Mouse (Mus musculus) forebrain, embryonic 13.5 days (tissue): ENCODE measurements around the gene Myo1c. TPM values are rescaled to one million over a fixed set of nuclear protein-coding genes. Genes with fewer than 3 reads are reported as not detected.

ENCODE experiments used
- ATAC-seq: fragments of 200-750 bp; cut with Nextera tagmentation; 2 replicates; pipeline ENCODE4 v1.8.0; 2017
- H3K27ac ChIP-seq: fragments of 300-500 bp; sonication (generic); 2 replicates; pipeline ENCODE4 v1.5.1; 2015; ENCODE audit warnings: inconsistent platforms, mild to moderate bottlenecking, moderate library complexity
- H3K27me3 ChIP-seq: fragments of 300-500 bp; sonication (generic); 2 replicates; pipeline ENCODE4 v1.6.1; 2015; ENCODE audit warnings: mild to moderate bottlenecking, inconsistent platforms
- H3K36me3 ChIP-seq: fragments of 300-500 bp; sonication (generic); 2 replicates; pipeline ENCODE4 v1.6.1; 2015; ENCODE audit warnings: mild to moderate bottlenecking, inconsistent platforms; ENCODE audit not compliant: poor library complexity, severe bottlenecking
- H3K4me1 ChIP-seq: fragments of 300-500 bp; sonication (generic); 2 replicates; pipeline ENCODE4 v1.6.1; 2015; ENCODE audit warnings: inconsistent platforms
- H3K4me2 ChIP-seq: fragments of 300-500 bp; sonication (generic); 2 replicates; pipeline ENCODE4 v1.6.1; 2015; ENCODE audit warnings: inconsistent platforms, mild to moderate bottlenecking, moderate library complexity
- H3K4me3 ChIP-seq: fragments of 300-500 bp; sonication (generic); 2 replicates; pipeline ENCODE4 v1.5.1; 2015; ENCODE audit warnings: mild to moderate bottlenecking, inconsistent platforms
- H3K9ac ChIP-seq: fragments of 300-500 bp; sonication (generic); 2 replicates; pipeline ENCODE4 v1.6.1; 2015; ENCODE audit warnings: mild to moderate bottlenecking, inconsistent platforms
- H3K9me3 ChIP-seq: fragments of 300-500 bp; sonication (generic); replicated peaks from 2 replicates; pipeline ENCODE4 v1.6.1; 2016; ENCODE audit warnings: inconsistent platforms
- WGBS: fragments of 180-500 bp; shearing (Covaris S2); methylation state at CpG from one replicate; pipeline ENCODE4 v1.1.7; 2015; 5-methylcytosine and 5-hydroxymethylcytosine counted together
- polyA plus RNA-seq: library from polyadenylated mRNA; unstranded; fragments of >200 nt; fragmentation: Nextera tagmentation; extraction: Ambion mirVana; gene quantifications from 2 replicates; pipeline ENCODE4 v1.2.1, GENCODE M21; 2015

Gene Myo1c
- polyA plus RNA-seq, 1 experiment from 2014 or later, result 6.9 TPM

DNA sequence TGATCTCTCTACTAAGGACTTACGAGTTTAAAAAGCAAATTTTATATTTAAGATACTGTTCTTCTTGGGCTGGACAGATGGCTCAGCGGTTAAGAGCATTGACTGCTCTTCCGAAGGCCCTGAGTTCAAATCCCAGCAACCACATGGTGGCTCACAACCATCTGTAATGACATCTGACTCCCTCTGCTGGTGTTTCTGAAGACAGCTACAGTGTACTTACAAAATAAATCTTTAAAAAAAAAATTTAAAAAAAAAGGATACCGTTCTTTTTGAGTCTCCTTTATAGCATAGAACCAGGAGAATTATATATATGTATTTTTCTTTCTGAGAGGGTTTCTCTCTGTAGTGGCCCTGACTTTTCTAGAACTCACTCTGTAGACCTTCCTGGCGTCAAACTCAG, 50.3 kb downstream of the Myo1c start:
- Histone ChIP-seq H3K4me1 (no peaks in the 10 kb centered on the region), H3K9ac (no peak overlapping the region), H3K36me3 (peaks cover 84% of the 10 kb centered on the region), H3K4me3 (no peak overlapping the region), H3K27ac (no peak overlapping the region), H3K27me3 (no peaks in the 10 kb centered on the region), H3K4me2 (no peak overlapping the region), H3K9me3 (no peaks in the 10 kb centered on the region)
- WGBS, result 95% methylated on average over 5 of the region's 5 CpGs
- ATAC-seq, result no peak

DNA sequence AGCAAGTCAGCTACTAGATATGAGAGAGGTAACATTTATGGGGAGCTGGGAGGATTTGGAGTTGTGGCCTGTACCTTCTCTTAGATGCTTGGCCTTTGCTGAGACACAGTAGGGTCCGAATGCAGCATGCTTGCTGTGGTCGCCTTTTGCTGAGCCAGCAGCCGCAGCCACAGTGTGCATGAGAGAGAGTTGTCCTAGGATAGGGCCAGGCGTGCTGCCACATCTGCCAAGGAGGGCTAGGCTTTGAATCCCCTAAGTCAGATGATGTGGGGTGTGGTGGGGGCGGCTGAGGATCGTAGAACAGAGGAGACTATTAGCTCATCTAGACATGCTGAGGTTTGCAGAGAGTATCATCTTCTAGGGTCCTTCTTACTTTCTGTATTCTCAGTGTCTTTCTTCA, 52.5 kb downstream of the Myo1c start:
- Histone ChIP-seq H3K9me3 (no peaks in the 10 kb centered on the region), H3K4me3 (no peak overlapping the region), H3K4me1 (no peaks in the 10 kb centered on the region), H3K27ac (no peak overlapping the region), H3K27me3 (no peaks in the 10 kb centered on the region), H3K4me2 (no peak overlapping the region), H3K9ac (no peak overlapping the region), H3K36me3 (peaks cover 84% of the 10 kb centered on the region)
- ATAC-seq, result no peak
- WGBS, result 93% methylated on average over 6 of the region's 6 CpGs

DNA sequence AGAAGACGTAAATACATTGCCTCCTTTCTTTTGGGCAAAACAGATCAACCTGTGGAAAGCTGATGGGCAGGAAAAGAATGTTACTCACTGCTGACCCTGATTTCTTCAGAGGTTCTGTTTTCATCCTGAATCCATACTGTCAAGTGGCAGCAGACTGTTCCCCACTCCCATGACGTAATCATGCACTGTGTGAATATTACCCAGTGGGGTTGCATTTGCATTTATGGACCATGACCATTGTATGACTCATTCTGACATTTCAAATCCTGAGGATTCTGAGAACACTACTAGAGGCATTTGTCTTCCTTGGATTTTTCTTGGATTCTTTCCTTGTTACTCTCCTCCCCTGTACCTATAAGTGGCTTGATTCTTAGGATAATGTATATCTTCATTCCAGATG, 53.4 kb downstream of the Myo1c start:
- Histone ChIP-seq H3K27me3 (no peaks in the 10 kb centered on the region), H3K27ac (no peak overlapping the region), H3K4me3 (no peak overlapping the region), H3K9ac (no peak overlapping the region), H3K4me2 (no peak overlapping the region), H3K4me1 (no peaks in the 10 kb centered on the region), H3K36me3 (peaks cover 79% of the 10 kb centered on the region), H3K9me3 (no peaks in the 10 kb centered on the region)
- ATAC-seq, result no peak
- 92% methylated on average over 2 of the region's 2 CpGs for WGBS

DNA sequence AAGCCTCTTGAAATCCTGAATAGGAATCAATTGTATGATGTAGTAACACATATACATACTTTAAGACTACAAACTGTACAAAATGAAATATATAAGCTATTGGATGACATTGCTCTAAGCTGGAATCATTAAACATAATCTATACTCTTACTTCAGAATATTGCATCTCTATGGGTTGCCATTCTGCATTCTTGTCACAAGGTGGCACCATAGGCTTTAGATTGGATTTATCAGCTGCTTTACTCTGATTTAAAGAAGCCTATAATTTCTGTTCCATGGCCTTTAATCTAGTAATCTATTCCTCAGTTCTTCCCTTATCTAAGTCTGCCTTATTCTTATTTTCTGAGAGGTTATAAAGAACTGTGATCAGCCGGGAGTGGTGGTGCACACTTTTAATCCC, 63.6 kb downstream of the Myo1c start:
- Histone ChIP-seq H3K4me3 (no peak overlapping the region), H3K9me3 (no peaks in the 10 kb centered on the region), H3K36me3 (no peaks in the 10 kb centered on the region), H3K27ac (no peak overlapping the region), H3K4me2 (no peak overlapping the region), H3K27me3 (no peaks in the 10 kb centered on the region), H3K9ac (no peak overlapping the region), H3K4me1 (no peaks in the 10 kb centered on the region)
- 91% methylated on average over 1 of the region's 1 CpGs for WGBS
- no peak for ATAC-seq

DNA sequence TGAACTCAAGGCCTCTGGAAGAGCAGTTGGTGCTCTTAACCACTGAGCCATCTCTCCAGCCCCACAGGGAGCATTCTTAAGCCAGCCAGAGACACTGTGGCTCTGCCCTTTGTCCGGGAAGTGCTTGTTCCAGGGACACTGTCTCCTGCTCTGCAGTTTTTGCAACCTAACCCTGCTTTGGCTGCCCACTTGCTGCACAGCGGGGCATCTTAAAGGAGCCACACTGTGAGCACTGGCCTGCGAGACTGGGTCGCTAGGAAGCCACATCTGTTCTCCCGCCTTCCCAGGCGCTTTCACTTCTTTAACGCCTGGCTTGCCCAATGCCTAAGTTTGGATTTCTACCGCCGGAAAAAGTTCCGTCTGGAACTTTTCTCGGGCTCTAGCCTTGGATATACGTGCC, 65.3 kb downstream of the Myo1c start:
- no peaks in the 10 kb centered on the region for H3K27me3 ChIP-seq
- no peak overlapping the region for H3K27ac ChIP-seq
- no peaks in the 10 kb centered on the region for H3K4me1 ChIP-seq
- H3K4me3 ChIP-seq, result no peak overlapping the region
- H3K4me2 ChIP-seq, result 0 out of 2 replicates have a peak overlapping the region, but pooled peaks have one; percentile 4
- no peak for ATAC-seq
- WGBS, result 16% methylated on average over 12 of the region's 12 CpGs
- H3K36me3 ChIP-seq, result no peaks in the 10 kb centered on the region
- H3K9me3 ChIP-seq, result no peaks in the 10 kb centered on the region; the same call in 1 of the 2 replicates
- H3K9ac ChIP-seq, result no peak overlapping the region

DNA sequence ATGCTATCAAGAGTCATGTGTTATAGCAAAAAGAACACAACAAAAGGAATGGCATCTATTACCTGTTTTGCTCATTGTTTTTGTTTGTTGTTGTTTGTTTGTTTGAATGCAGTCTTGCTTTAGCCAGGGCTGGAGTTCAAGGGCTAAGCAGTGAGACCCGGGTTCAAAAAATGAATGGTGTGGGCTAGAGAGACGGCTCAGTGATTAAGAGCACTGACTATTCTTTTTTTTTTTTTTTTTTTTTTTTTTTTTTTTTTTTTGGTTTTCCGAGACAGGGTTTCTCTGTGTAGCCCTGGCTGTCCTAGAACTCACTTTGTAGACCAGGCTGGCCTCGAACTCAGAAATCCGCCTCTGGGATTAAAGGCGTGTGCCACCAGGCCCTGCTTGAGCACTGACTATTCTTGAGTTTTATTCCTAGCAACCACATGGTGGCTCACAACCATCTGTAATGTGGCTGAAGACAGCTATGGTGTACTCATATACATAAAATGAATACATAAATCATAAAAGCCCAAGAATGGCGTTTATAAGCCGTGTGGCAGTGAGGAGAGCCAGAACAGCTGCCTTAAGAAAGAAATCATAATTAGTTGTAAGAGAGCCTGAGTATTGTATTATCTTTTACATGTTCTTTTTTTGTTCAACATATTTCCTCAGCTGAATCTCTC, 66.5 kb downstream of the Myo1c start:
- Histone ChIP-seq H3K9me3 (peaks cover 8% of the 10 kb centered on the region), H3K36me3 (no peaks in the 10 kb centered on the region), H3K27ac (no peak overlapping the region), H3K4me2 (no peak overlapping the region), H3K9ac (no peak overlapping the region), H3K4me1 (no peaks in the 10 kb centered on the region), H3K27me3 (no peaks in the 10 kb centered on the region), H3K4me3 (no peak overlapping the region)
- ATAC-seq, result no peak
- WGBS, result 88% methylated on average over 7 of the region's 8 CpGs

DNA sequence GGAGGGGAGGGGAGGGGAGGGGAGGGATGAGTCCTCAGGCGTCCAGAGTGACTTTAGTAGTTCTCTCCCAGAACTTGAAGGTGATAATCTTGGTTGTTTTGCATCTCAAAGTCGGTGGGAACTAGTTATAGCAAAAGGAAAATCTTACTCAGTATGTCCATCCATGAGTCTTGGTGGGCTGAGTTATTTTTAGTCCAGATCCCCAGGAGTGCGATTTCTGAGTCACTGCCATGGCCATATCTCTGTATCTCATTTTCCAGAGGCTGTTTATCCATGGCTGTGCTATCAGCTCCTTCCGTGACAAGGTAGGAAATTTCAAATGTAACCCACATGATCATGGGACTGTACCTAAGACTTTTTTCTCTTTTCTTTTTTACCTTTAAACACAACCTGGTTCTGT, 72.0 kb downstream of the Myo1c start:
- peaks cover 8% of the 10 kb centered on the region for H3K9me3 ChIP-seq
- H3K9ac ChIP-seq, result no peak overlapping the region
- no peaks in the 10 kb centered on the region for H3K4me1 ChIP-seq
- WGBS, result 56% methylated on average over 4 of the region's 4 CpGs
- H3K4me3 ChIP-seq, result no peak overlapping the region
- H3K27me3 ChIP-seq, result no peaks in the 10 kb centered on the region
- no peaks in the 10 kb centered on the region for H3K36me3 ChIP-seq
- no peak overlapping the region for H3K4me2 ChIP-seq
- no peak for ATAC-seq
- H3K27ac ChIP-seq, result no peak overlapping the region

Other genes starting within 250 kb of the Myo1c start
- gene Serpinf1, start 227.8 kb upstream of the Myo1c start, polyA plus RNA-seq, result 15.5 and 19.0 TPM in 2 replicates
- gene Serpinf2, start 210.9 kb upstream of the Myo1c start, polyA plus RNA-seq, result 0.42 TPM in 1 of 2 replicates, not detected in the other
- 5.0 and 5.6 TPM in 2 replicates for gene Wdr81, start 195.8 kb upstream of the Myo1c start, polyA plus RNA-seq
- 1.4 and 1.9 TPM in 2 replicates for gene Tlcd2, start 188.8 kb upstream of the Myo1c start, polyA plus RNA-seq
- gene Prpf8, start 163.7 kb upstream of the Myo1c start, polyA plus RNA-seq, result 56.3 and 63.2 TPM in 2 replicates
- 0.40 and 0.47 TPM in 2 replicates for gene Rilp, start 140.4 kb upstream of the Myo1c start, polyA plus RNA-seq
- gene Scarf1, start 137.0 kb upstream of the Myo1c start, polyA plus RNA-seq, result 3.3 TPM in 2 replicates
- 11.3 and 11.7 TPM in 2 replicates for gene Slc43a2, start 118.8 kb upstream of the Myo1c start, polyA plus RNA-seq
- gene Pitpna, start 62.4 kb upstream of the Myo1c start, polyA plus RNA-seq, result 70.0 and 70.8 TPM in 2 replicates
- gene Inpp5k, start 19.5 kb upstream of the Myo1c start, polyA plus RNA-seq, result 32.7 and 33.8 TPM in 2 replicates
- 124 and 133 TPM in 2 replicates for gene Crk, start 28.8 kb downstream of the Myo1c start, polyA plus RNA-seq
- gene Ywhae, start 82.4 kb downstream of the Myo1c start, polyA plus RNA-seq, result 1,451 and 1,470 TPM in 2 replicates
- gene Doc2b, start 145.5 kb downstream of the Myo1c start, polyA plus RNA-seq, result 0.92 and 1.2 TPM in 2 replicates